ENCODE assay signal across 14 mouse cellular contexts in the genomic region with DNA sequence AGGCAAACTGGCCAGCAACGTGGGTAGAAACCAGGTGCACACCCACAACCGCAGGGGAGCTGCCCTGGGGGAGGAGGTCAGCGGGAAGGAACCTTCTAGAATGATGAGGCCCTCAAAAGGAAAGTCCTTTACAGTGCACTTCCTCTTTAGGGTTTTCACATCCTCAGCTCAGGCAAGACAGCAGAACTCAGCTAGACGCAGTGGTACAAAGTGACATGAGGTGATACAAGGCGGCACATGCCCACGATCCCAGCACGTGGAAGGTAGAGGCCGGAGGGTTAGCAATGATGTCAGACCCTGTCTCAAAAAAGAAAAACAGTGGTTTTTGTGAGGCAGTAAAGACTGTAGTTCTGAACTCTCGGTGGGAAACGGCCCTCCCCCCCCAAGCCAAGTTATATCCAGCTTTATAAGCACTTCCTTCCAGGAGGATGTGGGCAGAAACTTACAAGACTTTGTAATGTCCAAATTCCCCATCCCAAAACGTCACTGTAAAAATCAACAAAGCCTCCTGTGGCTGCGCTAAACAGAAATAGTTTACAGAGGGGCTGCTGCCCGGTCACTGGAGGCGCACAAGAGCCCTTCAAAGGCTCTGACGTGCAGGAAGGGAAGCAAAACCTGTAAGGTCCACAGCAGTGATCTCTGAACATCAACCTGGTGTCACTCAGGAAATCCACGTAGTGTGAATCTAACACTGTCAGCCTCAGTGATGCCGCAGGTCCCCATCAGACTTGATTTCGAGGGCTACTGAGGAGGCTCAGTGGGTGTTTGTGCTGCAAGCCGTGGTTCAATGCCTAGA. TPM values are rescaled to one million over a fixed set of nuclear protein-coding genes. Genes with fewer than 3 reads are reported as not detected.
DNase-seq lines count a peak whose midpoint lies in the region; ATAC-seq and TF ChIP-seq lines count a peak whose summit lies in the region.
"Had no signal": no experiment of that assay in that cellular context is flagged by ENCODE, and none has a peak within 500 bp of the region (broad histone marks: within the 10 kb centered on the region; RNA-seq: fewer than 3 reads in every experiment).

No protein-coding gene starts in this region.

- H3K9me3 ChIP-seq in intestine, postnatal 0 days (ENCODE audit: control insufficient read depth): no peaks in the 10 kb centered on the region
- no peaks in the 10 kb centered on the region for H3K9me3 ChIP-seq in intestine, embryonic 16.5 days (ENCODE audit: control insufficient read depth, low read length)

- H3K27ac ChIP-seq in intestine, postnatal 0 days (ENCODE audit: low read depth, low read length): no peak overlapping the region
- no peak overlapping the region for H3K27ac ChIP-seq in intestine, embryonic 16.5 days (ENCODE audit: low read length)
- H3K27ac ChIP-seq: heart, embryonic 10.5 days; kidney, embryonic 15.5 days had no signal

- H3K36me3 ChIP-seq in intestine, postnatal 0 days (ENCODE audit: control insufficient read depth, insufficient read depth): no peaks in the 10 kb centered on the region
- no peaks in the 10 kb centered on the region for H3K36me3 ChIP-seq in intestine, embryonic 16.5 days (ENCODE audit: control insufficient read depth, insufficient read depth, low read length)
- H3K36me3 ChIP-seq: heart, embryonic 10.5 days; kidney, embryonic 15.5 days had no signal

- 0 out of 2 replicates have a peak, but pooled peaks have one; percentile 29 for TF ChIP-seq CTCF in intestine, postnatal 0 days (IDR thresholded peaks at IDR 0.05; ENCODE audit: low read depth)

- no peaks in the 10 kb centered on the region for H3K4me1 ChIP-seq in intestine, postnatal 0 days (replicated peaks; ENCODE audit: control insufficient read depth, insufficient read depth, low read length)
- no peaks in the 10 kb centered on the region for H3K4me1 ChIP-seq in intestine, embryonic 16.5 days (ENCODE audit: control insufficient read depth, insufficient read depth, low read length)

- peak; percentile 23 for DNase-seq in CD4-positive, CD25-positive, alpha-beta regulatory T cell, adult 2 months (ENCODE audit: low read depth, low spot score)
- peak; percentile 21 for DNase-seq in naive thymus-derived CD4-positive, alpha-beta T cell, adult 2 months (ENCODE audit: low read depth)
- DNase-seq in adipocyte (ENCODE audit: low spot score): no peak
- DNase-seq in left cerebral cortex, adult 11 months (ENCODE audit: low spot score): no peak
- no peak for DNase-seq in cerebellum, adult 18-20 months
- DNase-seq: adrenal gland, adult 8-10 months; cerebellum, postnatal 14 days; midbrain, embryonic 14.5 days; thymus, postnatal 14 days had no signal

- WGBS in intestine, postnatal 0 days: 57% methylated on average over 19 of the region's 19 CpGs
- 57% methylated on average over 19 of the region's 19 CpGs for WGBS in intestine, embryonic 16.5 days

- no peaks in the 10 kb centered on the region for H3K27me3 ChIP-seq in intestine, postnatal 0 days (replicated peaks; ENCODE audit: control insufficient read depth, insufficient read depth, low read length)
- H3K27me3 ChIP-seq in intestine, embryonic 16.5 days (replicated peaks; ENCODE audit: control insufficient read depth, insufficient read depth, low read length): no peaks in the 10 kb centered on the region
- H3K27me3 ChIP-seq: kidney, embryonic 15.5 days had no signal

- H3K9ac ChIP-seq in intestine, postnatal 0 days (ENCODE audit: low read depth, low read length): no peak overlapping the region
- H3K9ac ChIP-seq in intestine, embryonic 16.5 days (ENCODE audit: low read depth, low read length): no peak overlapping the region
- H3K9ac ChIP-seq: kidney, embryonic 15.5 days had no signal

- ATAC-seq in intestine, postnatal 0 days: no peak
- no peak for ATAC-seq in intestine, embryonic 16.5 days
- ATAC-seq in hematopoietic stem cell, adult 5-6 weeks (replicated peaks in 1 of 2; ENCODE audit: insufficient read depth in 1 of 2, low FRiP score in 2 of 2, low TSS enrichment in 1 of 2, low read depth in 1 of 2, poor library complexity in 2 of 2, severe bottlenecking in 2 of 2): peak; percentile 89 to 91

- no peak overlapping the region for H3K4me2 ChIP-seq in intestine, postnatal 0 days (replicated peaks; ENCODE audit: low read depth)
- H3K4me2 ChIP-seq in intestine, embryonic 16.5 days (ENCODE audit: low read depth, low read length): no peak overlapping the region
- H3K4me2 ChIP-seq: kidney, embryonic 15.5 days had no signal

- no peak overlapping the region for H3K4me3 ChIP-seq in intestine, postnatal 0 days (ENCODE audit: low read depth, low read length)
- no peak overlapping the region for H3K4me3 ChIP-seq in intestine, embryonic 16.5 days (ENCODE audit: low read length)
- H3K4me3 ChIP-seq: heart, embryonic 10.5 days; kidney, embryonic 15.5 days had no signal

RNA-seq across cellular contexts. Expression of a gene that starts 38.5 kb away (rescaled TPM):
- 0.08 and 0.13 TPM in 2 replicates for polyA plus RNA-seq in intestine, postnatal 0 days (2015; fragmentation: Nextera tagmentation; extraction: Ambion mirVana)
- polyA plus RNA-seq in intestine, embryonic 16.5 days (2015; fragmentation: Nextera tagmentation; extraction: Ambion mirVana): not detected in 2 replicates
- total RNA-seq in hematopoietic stem cell, adult 5-6 weeks (2017): not detected in 2 replicates
- total RNA-seq: adrenal gland, adult 8-10 months had no signal
- polyA plus RNA-seq: heart, embryonic 10.5 days; kidney, embryonic 15.5 days; midbrain, embryonic 14.5 days had no signal

Comparison
In these comparisons a context has a peak if more than half of its experiments do, and no peak if none do; other contexts are left out.
1. ATAC-seq: peak in hematopoietic stem cell, adult 5-6 weeks (2 of 2); none in intestine, postnatal 0 days (single experiment) and intestine, embryonic 16.5 days (single experiment).
2. DNase-seq: peak in CD4-positive, CD25-positive, alpha-beta regulatory T cell, adult 2 months (single experiment) and naive thymus-derived CD4-positive, alpha-beta T cell, adult 2 months (single experiment); none in adipocyte (single experiment), left cerebral cortex, adult 11 months (single experiment) and cerebellum, adult 18-20 months (0 of 2).